Mouse (Mus musculus): Measurements from ENCODE around the gene Ccdc84.

GRCm38 (mm10) chr9:44435747-44436146 is 17.4 kb upstream of the Ccdc84 start:
- TF ChIP-seq CTCF (IDR thresholded peaks at IDR 0.05; ENCODE audit: low read depth, low read length) (no peak), GATA1 (IDR thresholded peaks at IDR 0.05; ENCODE audit: borderline replicate concordance, low read length) (no peak), POLR2AphosphoS5 (IDR thresholded peaks at IDR 0.05; ENCODE audit: insufficient replicate concordance, low read depth, low read length) (no peak), GATA2 (IDR thresholded peaks at IDR 0.05; ENCODE audit: borderline replicate concordance, low read depth, low read length) (no peak)

Data from G1E (cell line).